Mouse (Mus musculus) spleen, adult 2 months (tissue): ENCODE data around the gene Ptprn2.

ENCODE experiments used
- CTCF ChIP-seq: fragments of 200-500 bp; IDR thresholded peaks from 2 replicates; pipeline ENCODE4 v1.5.1; 2011; ENCODE audit warnings: mild to moderate bottlenecking, inconsistent platforms; ENCODE audit not compliant: insufficient read depth, insufficient read length, insufficient replicate concordance; ENCODE audit errors: extremely low read depth
- POLR2A ChIP-seq: fragments of 200-500 bp; IDR thresholded peaks from 2 replicates; pipeline ENCODE4 v1.6.1; 2011; ENCODE audit warnings: low read depth, low read length, inconsistent platforms

DNA sequence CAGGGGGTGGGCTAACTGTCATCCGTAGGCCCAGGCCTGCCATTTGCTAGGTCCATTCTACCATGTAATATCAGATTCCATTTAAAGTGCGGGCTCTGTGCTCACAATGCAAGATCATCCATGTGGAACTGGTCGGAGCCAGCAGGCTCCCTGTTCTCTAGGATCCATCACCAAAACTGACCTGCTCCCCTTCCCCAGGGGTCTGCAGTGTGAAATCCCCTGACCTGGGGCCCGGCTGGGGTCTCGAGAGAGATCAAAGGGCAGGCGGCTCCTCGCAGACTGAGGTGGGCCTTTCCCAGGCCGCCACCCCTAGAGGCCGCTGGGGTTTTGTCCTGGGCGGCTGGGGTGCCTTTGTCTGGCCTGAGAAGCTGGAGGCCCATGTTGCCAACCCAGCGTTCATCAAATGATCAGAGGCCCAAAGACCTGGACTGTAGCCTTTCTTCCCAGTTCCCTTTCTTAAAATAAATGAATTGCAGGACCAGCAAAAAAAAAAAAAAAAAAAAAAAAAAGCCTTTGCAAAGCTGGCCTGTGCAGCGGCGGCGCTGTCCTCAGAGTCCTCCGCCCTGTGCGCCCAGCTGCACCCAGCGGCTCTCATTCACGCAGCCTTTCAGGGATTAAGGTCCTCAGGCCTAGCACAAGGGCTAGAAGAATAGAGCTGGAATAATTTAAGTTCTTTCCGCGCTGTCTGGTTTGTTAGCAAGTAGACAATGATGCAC lies 771.8 kb downstream of the Ptprn2 start:
- TF ChIP-seq CTCF (no peak), POLR2A (no peak)
